Mouse (Mus musculus): ENCODE measurements around the gene Inhbb. TPM values are rescaled to one million over a fixed set of nuclear protein-coding genes. Genes with fewer than 3 reads are reported as not detected.

Inhbb gene
- polyA plus RNA-seq, 1 experiment: 3.5 TPM

DNA sequence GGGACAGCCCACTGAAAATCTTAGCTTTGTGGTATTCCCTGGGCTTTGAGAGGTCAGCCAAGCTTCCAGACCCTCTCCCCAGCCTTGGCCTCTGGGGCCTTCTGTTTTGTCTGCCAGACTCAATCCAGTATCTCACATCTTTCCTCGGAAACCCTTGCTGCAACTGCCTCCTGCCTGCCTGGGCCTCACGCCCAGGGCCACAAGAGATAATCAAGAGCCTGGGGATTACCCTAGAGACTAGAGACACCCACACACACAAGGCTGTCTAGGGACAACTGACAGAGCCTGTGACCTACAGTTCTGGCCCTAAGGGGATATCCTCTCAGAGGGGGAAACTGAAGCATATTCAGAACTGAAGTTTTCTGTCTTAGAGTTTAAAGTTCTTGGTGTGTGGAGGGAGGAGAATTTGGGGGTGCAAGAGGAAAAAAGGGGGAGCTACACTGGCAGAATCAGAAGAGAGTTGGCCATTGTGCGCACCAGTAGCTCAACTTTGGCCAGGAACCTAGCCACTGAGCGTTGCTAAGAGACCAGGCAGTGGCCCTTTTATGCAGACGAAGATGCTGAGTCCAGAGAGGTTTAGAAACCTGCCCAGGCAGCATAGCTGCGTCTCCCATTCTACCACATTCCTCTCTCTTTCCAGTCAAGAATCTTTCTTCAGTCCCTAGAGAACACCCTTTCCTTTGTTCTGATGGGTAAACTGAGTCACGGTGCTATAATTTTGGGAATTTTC lies 32.1 kb downstream of the Inhbb start:
- Histone ChIP-seq H3K4me3 (ENCODE audit: insufficient read depth, low read length) (no peak overlapping the region), H3K27ac (ENCODE audit: insufficient read depth, low read length) (no peak overlapping the region), H3K4me1 (ENCODE audit: control insufficient read depth, insufficient read depth, low read length) (no peaks in the 10 kb centered on the region)
- no peak for TF ChIP-seq CTCF (IDR thresholded peaks at IDR 0.05; ENCODE audit: extremely low read depth, insufficient read depth, low read length)
- no peak for TF ChIP-seq POLR2A (IDR thresholded peaks at IDR 0.05; ENCODE audit: extremely low read depth, insufficient read depth, low read length)

DNA sequence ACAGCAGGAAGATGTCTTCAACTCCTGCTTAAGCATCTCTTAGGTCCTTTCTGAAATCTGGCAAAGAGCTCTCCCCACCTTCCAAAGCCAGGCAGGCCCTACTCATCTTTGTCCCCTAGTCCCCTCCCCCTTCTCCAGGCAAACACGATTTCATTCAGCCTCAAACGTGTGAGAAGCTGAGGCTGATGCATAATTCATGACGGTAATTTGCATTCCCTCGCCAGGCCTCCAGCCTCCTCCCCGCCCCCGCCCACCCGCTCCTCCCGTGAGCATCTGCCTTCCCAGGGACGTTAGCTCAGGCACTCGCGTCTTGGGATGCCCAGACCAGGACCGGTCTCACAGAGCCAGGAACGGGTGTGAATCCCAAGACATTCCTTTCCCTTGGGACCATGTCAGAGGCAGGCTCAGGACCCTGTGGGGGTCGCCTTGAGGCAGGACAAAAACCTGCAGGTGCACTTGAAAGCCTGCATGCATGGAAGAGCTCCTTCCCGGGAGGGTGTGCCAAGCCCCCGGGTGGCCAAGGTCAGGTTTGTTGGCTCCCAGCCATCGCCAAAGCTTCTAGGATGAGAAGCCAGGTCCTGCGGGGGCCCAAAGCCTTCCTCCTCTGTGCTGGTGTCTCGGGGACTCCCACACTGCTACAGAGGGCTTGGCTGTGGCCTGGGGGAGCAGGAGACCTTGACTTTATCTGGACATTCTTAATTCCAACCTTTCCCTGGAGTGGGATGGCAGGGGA lies 33.2 kb downstream of the Inhbb start:
- Histone ChIP-seq H3K27ac (ENCODE audit: insufficient read depth, low read length) (no peak overlapping the region), H3K4me3 (ENCODE audit: insufficient read depth, low read length) (no peak overlapping the region), H3K4me1 (ENCODE audit: control insufficient read depth, insufficient read depth, low read length) (no peaks in the 10 kb centered on the region)
- TF ChIP-seq POLR2A (IDR thresholded peaks at IDR 0.05; ENCODE audit: extremely low read depth, insufficient read depth, low read length) (no peak), CTCF (IDR thresholded peaks at IDR 0.05; ENCODE audit: extremely low read depth, insufficient read depth, low read length) (no peak)

DNA sequence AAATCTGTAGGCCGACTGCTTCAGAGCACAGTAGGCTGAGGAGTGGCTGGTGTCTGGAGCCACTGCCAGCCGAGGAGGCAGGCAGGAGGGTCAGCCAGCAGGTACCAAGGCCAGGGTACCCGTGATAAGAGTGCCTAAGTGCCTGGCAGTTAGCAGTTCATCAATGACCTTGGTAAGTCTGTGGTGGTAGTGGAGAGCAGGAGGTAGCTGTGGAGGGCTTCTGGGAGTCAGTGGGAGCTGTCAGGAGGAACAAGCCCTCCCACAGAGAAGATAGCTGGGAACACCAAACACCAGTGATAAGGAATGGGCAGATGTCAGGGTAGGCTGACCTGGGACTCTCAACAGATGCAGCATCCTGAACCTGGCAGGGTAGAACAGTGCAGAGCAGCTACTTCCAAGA lies 35.7 kb downstream of the Inhbb start:
- Histone ChIP-seq H3K27ac (ENCODE audit: insufficient read depth, low read length) (no peak overlapping the region), H3K4me3 (ENCODE audit: insufficient read depth, low read length) (no peak overlapping the region), H3K4me1 (ENCODE audit: control insufficient read depth, insufficient read depth, low read length) (no peaks in the 10 kb centered on the region)
- TF ChIP-seq CTCF (IDR thresholded peaks at IDR 0.05; ENCODE audit: extremely low read depth, insufficient read depth, low read length): no peak
- TF ChIP-seq POLR2A (IDR thresholded peaks at IDR 0.05; ENCODE audit: extremely low read depth, insufficient read depth, low read length): no peak

DNA sequence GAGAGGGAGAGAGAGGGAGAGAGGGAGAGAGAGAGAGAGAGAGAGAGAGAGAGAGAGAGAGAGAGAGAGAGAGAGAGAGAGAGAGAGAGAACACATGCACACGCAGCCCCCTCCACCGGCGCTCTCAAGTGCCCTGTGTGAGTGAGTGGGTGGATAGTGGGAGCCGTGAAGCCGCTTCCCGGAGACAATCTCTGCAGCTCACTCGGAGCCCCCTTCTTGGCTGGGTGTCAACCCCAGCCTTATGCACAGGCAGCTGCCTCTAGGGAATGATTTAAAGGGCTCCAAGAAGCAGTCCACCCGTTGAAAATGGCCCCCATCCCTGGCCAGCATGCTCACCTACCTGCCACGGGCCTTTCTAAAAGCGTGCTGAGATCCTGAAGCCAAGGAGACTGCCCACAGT lies 38.1 kb downstream of the Inhbb start:
- no peak overlapping the region for H3K27ac ChIP-seq (ENCODE audit: insufficient read depth, low read length)
- no peak overlapping the region for H3K4me3 ChIP-seq (ENCODE audit: insufficient read depth, low read length)
- no peaks in the 10 kb centered on the region for H3K4me1 ChIP-seq (ENCODE audit: control insufficient read depth, insufficient read depth, low read length)
- TF ChIP-seq CTCF (IDR thresholded peaks at IDR 0.05; ENCODE audit: extremely low read depth, insufficient read depth, low read length) (no peak), POLR2A (IDR thresholded peaks at IDR 0.05; ENCODE audit: extremely low read depth, insufficient read depth, low read length) (no peak)

DNA sequence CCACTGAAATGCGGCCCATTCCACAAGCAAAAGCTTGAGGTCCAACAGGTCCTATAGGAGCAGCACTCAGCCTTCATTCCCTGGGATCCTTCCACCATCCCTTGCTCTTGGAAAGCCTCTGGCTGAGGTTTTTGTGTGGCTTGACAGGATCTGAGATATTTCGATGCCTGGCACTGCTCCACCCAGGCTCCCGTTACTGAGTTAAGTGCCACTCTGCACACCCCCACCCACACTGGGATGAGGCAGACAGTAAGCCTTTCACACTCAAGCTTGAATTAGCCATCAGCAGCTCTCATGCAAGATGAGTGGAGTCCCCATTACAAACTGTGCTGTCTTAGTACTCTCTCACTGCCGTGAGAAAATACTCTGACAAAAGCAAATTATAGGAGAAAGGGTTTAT lies 41.4 kb downstream of the Inhbb start:
- no peak overlapping the region for H3K27ac ChIP-seq (ENCODE audit: insufficient read depth, low read length)
- TF ChIP-seq CTCF (IDR thresholded peaks at IDR 0.05; ENCODE audit: extremely low read depth, insufficient read depth, low read length) (no peak), POLR2A (IDR thresholded peaks at IDR 0.05; ENCODE audit: extremely low read depth, insufficient read depth, low read length) (no peak)

DNA sequence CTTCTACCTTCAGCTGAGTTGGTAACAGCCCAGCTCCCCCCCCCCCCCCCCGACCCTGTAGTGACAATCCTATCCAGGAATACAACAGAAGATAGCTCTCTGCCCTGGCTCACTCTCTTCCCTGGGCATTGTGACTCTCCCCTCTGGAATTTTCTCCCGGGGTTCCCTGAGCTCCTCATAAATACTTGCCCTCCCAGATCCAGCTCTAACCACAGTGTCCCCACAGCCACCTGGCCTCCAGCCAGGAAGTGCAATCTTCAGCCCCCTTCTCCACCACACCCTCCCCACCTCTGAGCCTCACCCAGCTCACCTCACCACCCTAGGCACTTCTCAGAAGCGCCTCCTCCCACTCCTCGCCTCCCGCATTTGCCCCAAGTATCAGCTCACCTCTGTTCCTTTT lies 46.7 kb downstream of the Inhbb start:
- Histone ChIP-seq H3K27ac (ENCODE audit: insufficient read depth, low read length) (no peak overlapping the region), H3K4me1 (ENCODE audit: control insufficient read depth, insufficient read depth, low read length) (no peaks in the 10 kb centered on the region), H3K4me3 (ENCODE audit: insufficient read depth, low read length) (no peak overlapping the region)
- TF ChIP-seq POLR2A (IDR thresholded peaks at IDR 0.05; ENCODE audit: extremely low read depth, insufficient read depth, low read length) (no peak), CTCF (IDR thresholded peaks at IDR 0.05; ENCODE audit: extremely low read depth, insufficient read depth, low read length) (no peak)

More for the DNA sequence above, 41.4 kb downstream of the Inhbb start:
- Histone ChIP-seq H3K4me3 (ENCODE audit: insufficient read depth, low read length) (no peak overlapping the region), H3K4me1 (ENCODE audit: control insufficient read depth, insufficient read depth, low read length) (no peaks in the 10 kb centered on the region)

DNA sequence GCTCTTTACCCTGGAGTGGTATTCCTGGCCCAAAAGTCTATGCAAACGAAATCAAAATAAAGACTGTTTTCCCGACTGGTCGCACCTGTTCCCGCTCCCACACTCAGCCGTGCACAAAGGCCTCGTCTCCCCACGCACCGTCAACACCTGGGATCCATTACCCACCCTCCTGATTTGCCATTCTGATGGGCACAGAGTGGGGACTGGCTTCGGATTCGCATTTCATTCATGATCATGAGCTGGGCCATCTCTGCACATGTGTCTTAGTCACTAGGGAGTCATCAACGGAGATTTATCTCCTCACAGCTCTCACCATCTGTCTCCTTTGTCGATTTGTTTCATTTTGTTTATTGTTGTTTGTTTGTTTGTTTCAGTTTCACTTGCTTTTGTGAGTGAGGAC lies 54.5 kb downstream of the Inhbb start:
- no peak for TF ChIP-seq CTCF (IDR thresholded peaks at IDR 0.05; ENCODE audit: extremely low read depth, insufficient read depth, low read length)
- TF ChIP-seq POLR2A (IDR thresholded peaks at IDR 0.05; ENCODE audit: extremely low read depth, insufficient read depth, low read length): no peak
- Histone ChIP-seq H3K4me3 (ENCODE audit: insufficient read depth, low read length) (no peak overlapping the region), H3K4me1 (ENCODE audit: control insufficient read depth, insufficient read depth, low read length) (no peaks in the 10 kb centered on the region), H3K27ac (ENCODE audit: insufficient read depth, low read length) (no peak overlapping the region)

DNA sequence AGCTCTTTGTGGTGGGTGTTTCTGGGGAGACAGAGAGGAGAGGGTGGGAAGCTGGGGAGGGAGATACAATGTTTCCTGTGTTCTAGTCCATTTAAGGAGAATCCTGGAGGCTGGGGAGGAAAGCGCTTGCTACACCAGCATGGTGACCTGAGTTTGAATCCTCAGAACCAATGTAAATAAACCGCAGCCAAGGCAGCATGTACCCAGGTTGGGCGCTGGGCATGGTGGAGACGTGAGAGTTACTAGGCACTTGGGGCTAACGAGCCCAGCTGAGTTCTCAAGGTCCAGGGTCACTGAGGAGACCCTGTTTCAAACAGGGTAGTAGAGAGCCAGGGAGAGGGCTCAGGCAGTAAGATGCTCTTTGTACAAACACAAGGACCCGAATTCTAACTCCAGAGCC lies 55.7 kb downstream of the Inhbb start:
- Histone ChIP-seq H3K4me3 (ENCODE audit: insufficient read depth, low read length) (no peak overlapping the region), H3K27ac (ENCODE audit: insufficient read depth, low read length) (no peak overlapping the region), H3K4me1 (ENCODE audit: control insufficient read depth, insufficient read depth, low read length) (no peaks in the 10 kb centered on the region)
- TF ChIP-seq CTCF (IDR thresholded peaks at IDR 0.05; ENCODE audit: extremely low read depth, insufficient read depth, low read length): no peak
- no peak for TF ChIP-seq POLR2A (IDR thresholded peaks at IDR 0.05; ENCODE audit: extremely low read depth, insufficient read depth, low read length)

Other genes starting within 250 kb of the Inhbb start
- 20.8 and 21.1 TPM in 2 replicates for gene Ralb, start 82.5 kb upstream of the Inhbb start, polyA plus RNA-seq (2012; rRNA removed)
- 10.7 and 11.0 TPM in 2 replicates for gene Tmem185b, start 103.9 kb upstream of the Inhbb start, polyA plus RNA-seq (2012; rRNA removed)
- 5.2 and 5.4 TPM in 2 replicates for gene Epb41l5, start 226.8 kb upstream of the Inhbb start, polyA plus RNA-seq (2012; rRNA removed)